Mouse (Mus musculus) MEL (cell line): Measurements from ENCODE around the gene Sema3e.

Source experiments
- CHD2 ChIP-seq: IDR thresholded peaks from 2 replicates; pipeline ENCODE4 v1.6.1; 2011; ENCODE audit warnings: low read length, improper control_type of control experiment
- CTCF ChIP-seq, 3 experiments: IDR thresholded peaks in 2 of 3; conservative IDR thresholded peaks in 1 of 3; 2 replicates each; pipeline ENCODE4 v1.5.1; 2011 to 2012; ENCODE audit warnings: low read length in 3 of 3, low read depth in 2 of 3, mild to moderate bottlenecking in 2 of 3, improper control_type of control experiment in 1 of 3, inconsistent platforms in 1 of 3, mixed read lengths in 1 of 3, moderate library complexity in 1 of 3; ENCODE audit not compliant: control insufficient read depth in 1 of 3, insufficient read depth in 1 of 3, poor library complexity in 1 of 3, severe bottlenecking in 1 of 3
- E2F4 ChIP-seq: IDR thresholded peaks from 2 replicates; pipeline ENCODE4 v1.6.1; 2011; ENCODE audit warnings: low read depth, low read length, improper control_type of control experiment, borderline replicate concordance
- EP300 ChIP-seq, 2 experiments: IDR thresholded peaks; 2 replicates each; pipeline ENCODE4 v1.6.1; 2011; ENCODE audit warnings: improper control_type of control experiment in 2 of 2, low read length in 2 of 2, low read depth in 1 of 2, mild to moderate bottlenecking in 1 of 2
- MAX ChIP-seq: IDR thresholded peaks from 2 replicates; pipeline ENCODE4 v1.6.1; 2011; ENCODE audit warnings: low read length, improper control_type of control experiment
- MYC ChIP-seq: IDR thresholded peaks from 2 replicates; pipeline ENCODE4 v1.6.1; 2011; ENCODE audit warnings: low read depth, mild to moderate bottlenecking, low read length, improper control_type of control experiment, moderate library complexity
- NELFE ChIP-seq: IDR thresholded peaks from 2 replicates; pipeline ENCODE4 v1.6.1; 2011; ENCODE audit warnings: low read depth, low read length, improper control_type of control experiment
- POLR2A ChIP-seq, 2 experiments: IDR thresholded peaks; 2 replicates each; pipeline ENCODE4 v1.6.1; 2011 to 2012; ENCODE audit warnings: low read length in 2 of 2, mild to moderate bottlenecking in 2 of 2, control low read depth in 1 of 2, improper control_type of control experiment in 1 of 2, low read depth in 1 of 2, moderate library complexity in 1 of 2; ENCODE audit not compliant: control insufficient read depth in 1 of 2, insufficient read depth in 1 of 2, poor library complexity in 1 of 2
- SMC3 ChIP-seq: IDR thresholded peaks from 2 replicates; pipeline ENCODE4 v1.6.1; 2011; ENCODE audit warnings: low read depth, low read length, improper control_type of control experiment
- USF2 ChIP-seq, 2 experiments: IDR thresholded peaks; 2 replicates each; pipeline ENCODE4 v1.6.1; 2011 to 2012; ENCODE audit warnings: improper control_type of control experiment in 2 of 2, low read length in 2 of 2, borderline replicate concordance in 1 of 2, inconsistent platforms in 1 of 2, low read depth in 1 of 2, mild to moderate bottlenecking in 1 of 2; ENCODE audit not compliant: insufficient read depth in 1 of 2

DNA sequence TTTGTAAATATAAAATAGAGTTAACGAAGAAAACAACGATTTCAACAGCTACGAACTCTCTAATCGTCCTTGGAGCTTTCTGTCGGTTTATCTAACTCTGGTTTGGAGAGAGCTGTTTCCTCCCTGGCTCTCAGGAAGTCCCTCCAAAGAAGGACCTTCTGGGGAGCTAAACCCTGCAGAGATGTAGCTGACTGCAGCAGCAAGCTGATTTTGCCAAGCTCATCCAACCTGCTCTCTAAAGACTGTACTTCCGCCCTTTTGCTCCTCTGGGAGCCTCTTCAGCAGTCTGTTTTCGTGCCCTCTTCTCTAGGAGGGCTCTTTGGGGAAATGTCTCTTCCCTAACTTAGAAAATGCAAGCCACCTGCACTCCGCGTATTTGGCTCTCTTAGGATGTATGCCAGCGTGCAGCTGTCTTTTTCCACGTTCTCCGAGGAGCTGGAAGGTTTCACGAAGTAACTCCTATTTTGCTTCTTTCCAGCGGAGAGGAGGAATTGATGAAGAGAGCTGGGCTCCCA lies 67.2 kb downstream of the Sema3e start:
- TF ChIP-seq CHD2 (no peak), CTCF (IDR thresholded peaks at IDR 0.05 in 2 of 3, conservative IDR thresholded peaks at IDR 0.05 in 1 of 3; ENCODE audit: control insufficient read depth in 1 of 3, insufficient read depth in 1 of 3, low read depth in 2 of 3, low read length in 3 of 3, poor library complexity in 1 of 3, severe bottlenecking in 1 of 3) (no peak), MAX (no peak), POLR2A (IDR thresholded peaks at IDR 0.05; ENCODE audit: control insufficient read depth in 1 of 2, insufficient read depth in 1 of 2, low read depth in 1 of 2, low read length in 2 of 2, poor library complexity in 1 of 2) (no peak), MYC (no peak), E2F4 (no peak), NELFE (no peak), EP300 (IDR thresholded peaks at IDR 0.05; ENCODE audit: low read depth in 1 of 2, low read length in 2 of 2) (no peak), SMC3 (no peak), USF2 (IDR thresholded peaks at IDR 0.05; ENCODE audit: borderline replicate concordance in 1 of 2, insufficient read depth in 1 of 2, low read depth in 1 of 2, low read length in 2 of 2) (no peak)
